Mouse (Mus musculus) hindbrain, embryonic 16.5 days (tissue): Measurements from ENCODE around the gene Narf. TPM values are rescaled to one million over a fixed set of nuclear protein-coding genes. Genes with fewer than 3 reads are reported as not detected.
A peak's percentile ranks its signal among the peaks of the same experiment; 100 is the strongest.

Experiments
- ATAC-seq: fragments of 200-750 bp; cut with Nextera tagmentation; 2 replicates; pipeline ENCODE4 v1.8.0; 2017; ENCODE audit warnings: moderate TSS enrichment, moderate library complexity
- H3K27ac ChIP-seq: fragments of 300-500 bp; sonication (generic); 2 replicates; pipeline ENCODE4 v1.5.1; 2014; ENCODE audit warnings: low read depth, mild to moderate bottlenecking, control low read depth, low read length, moderate library complexity
- H3K27me3 ChIP-seq: fragments of 300-500 bp; sonication (generic); replicated peaks from 2 replicates; pipeline ENCODE4 v1.6.1; 2014; ENCODE audit warnings: low read length; ENCODE audit not compliant: control insufficient read depth, insufficient read depth
- H3K36me3 ChIP-seq: fragments of 300-500 bp; sonication (generic); 2 replicates; pipeline ENCODE4 v1.6.1; 2014; ENCODE audit warnings: mild to moderate bottlenecking, low read length, moderate library complexity, mixed read lengths; ENCODE audit not compliant: control insufficient read depth, insufficient read depth
- H3K4me1 ChIP-seq: fragments of 300-500 bp; sonication (generic); 2 replicates; pipeline ENCODE4 v1.6.1; 2014; ENCODE audit warnings: low read depth, low read length; ENCODE audit not compliant: control insufficient read depth, insufficient read depth
- H3K4me2 ChIP-seq: fragments of 300-500 bp; sonication (generic); 2 replicates; pipeline ENCODE4 v1.6.1; 2014; ENCODE audit warnings: mild to moderate bottlenecking, low read length, control low read depth, moderate library complexity
- H3K4me3 ChIP-seq: fragments of 300-500 bp; sonication (generic); 2 replicates; pipeline ENCODE4 v1.5.1; 2014; ENCODE audit warnings: mild to moderate bottlenecking, low read length, control low read depth, moderate library complexity
- H3K9ac ChIP-seq: fragments of 300-500 bp; sonication (generic); 2 replicates; pipeline ENCODE4 v1.6.1; 2014; ENCODE audit warnings: low read depth, mild to moderate bottlenecking, control low read depth, low read length, moderate library complexity
- H3K9me3 ChIP-seq: fragments of 300-500 bp; sonication (generic); 2 replicates; pipeline ENCODE4 v1.6.1; 2014; ENCODE audit warnings: mild to moderate bottlenecking, low read length, moderate library complexity; ENCODE audit not compliant: control insufficient read depth
- WGBS: fragments of 180-500 bp; shearing (Covaris S2); extraction: QIAGEN DNeasy Blood & Tissue Kit; methylation state at CpG from one replicate; pipeline ENCODE4 v1.1.7; 2014; 5-methylcytosine and 5-hydroxymethylcytosine counted together
- polyA plus RNA-seq: library from polyadenylated mRNA; unstranded; fragments of >200 nt; fragmentation: Nextera tagmentation; extraction: Ambion mirVana; gene quantifications from 2 replicates; pipeline ENCODE4 v1.2.1, GENCODE M21; 2015

Gene Narf
- polyA plus RNA-seq, 1 experiment from 2014 or later = 85.9 TPM

- peaks cover 18% of the 10 kb centered on the region for H3K4me1 ChIP-seq
- H3K36me3 ChIP-seq = 0 out of 2 replicates have a peak, but pooled peaks cover 3% of the 10 kb centered on the region
- no peaks in the 10 kb centered on the region for H3K9me3 ChIP-seq
- peak overlapping the region; percentile 89 for H3K4me3 ChIP-seq
- ATAC-seq = no peak
- peak overlapping the region; percentile 91 for H3K4me2 ChIP-seq
- no peaks in the 10 kb centered on the region for H3K27me3 ChIP-seq
- H3K9ac ChIP-seq = peak overlapping the region; percentile 98
- 62% methylated on average over 2 of the region's 2 CpGs for WGBS
- no peak overlapping the region for H3K27ac ChIP-seq
These were observed 24.0 kb downstream of the Narf start for GRCm38 (mm10) chr11:121261074-121261473.

- Histone ChIP-seq H3K27me3 (no peaks in the 10 kb centered on the region), H3K4me1 (no peaks in the 10 kb centered on the region), H3K9me3 (no peaks in the 10 kb centered on the region), H3K27ac (no peak overlapping the region), H3K36me3 (no peaks in the 10 kb centered on the region), H3K4me3 (no peak overlapping the region), H3K9ac (no peak overlapping the region), H3K4me2 (no peak overlapping the region)
- ATAC-seq = no peak
- 93% methylated on average over 8 of the region's 8 CpGs for WGBS
These were observed 40.5 kb downstream of the Narf start for GRCm38 (mm10) chr11:121277516-121277915.

- Histone ChIP-seq H3K27me3 (no peaks in the 10 kb centered on the region), H3K36me3 (no peaks in the 10 kb centered on the region), H3K9me3 (no peaks in the 10 kb centered on the region), H3K4me1 (no peaks in the 10 kb centered on the region), H3K4me2 (no peak overlapping the region), H3K4me3 (no peak overlapping the region), H3K9ac (no peak overlapping the region), H3K27ac (no peak overlapping the region)
- no peak for ATAC-seq
- WGBS = 94% methylated on average over 3 of the region's 3 CpGs
These were observed 41.0 kb downstream of the Narf start for GRCm38 (mm10) chr11:121278011-121278410.

GRCm38 (mm10) chr11:121282911-121283310 is 45.9 kb downstream of the Narf start:
- peaks cover 18% of the 10 kb centered on the region for H3K36me3 ChIP-seq
- no peak overlapping the region for H3K9ac ChIP-seq
- H3K27me3 ChIP-seq = no peaks in the 10 kb centered on the region
- no peak overlapping the region for H3K27ac ChIP-seq
- no peak for ATAC-seq
- WGBS = 86% methylated on average over 6 of the region's 6 CpGs
- no peaks in the 10 kb centered on the region for H3K4me1 ChIP-seq
- no peak overlapping the region for H3K4me2 ChIP-seq
- no peaks in the 10 kb centered on the region for H3K9me3 ChIP-seq
- H3K4me3 ChIP-seq = no peak overlapping the region

GRCm38 (mm10) chr11:121289859-121290258 is 52.8 kb downstream of the Narf start:
- no peak for ATAC-seq
- no peaks in the 10 kb centered on the region for H3K9me3 ChIP-seq
- H3K4me3 ChIP-seq = no peak overlapping the region
- peaks cover 29% of the 10 kb centered on the region for H3K36me3 ChIP-seq
- no peak overlapping the region for H3K9ac ChIP-seq
- no peaks in the 10 kb centered on the region for H3K4me1 ChIP-seq
- 96% methylated on average over 3 of the region's 3 CpGs for WGBS
- no peaks in the 10 kb centered on the region for H3K27me3 ChIP-seq
- H3K4me2 ChIP-seq = no peak overlapping the region
- no peak overlapping the region for H3K27ac ChIP-seq

- WGBS = 96% methylated on average over 5 of the region's 5 CpGs
- Histone ChIP-seq H3K27me3 (no peaks in the 10 kb centered on the region), H3K9ac (no peak overlapping the region), H3K27ac (no peak overlapping the region), H3K9me3 (no peaks in the 10 kb centered on the region), H3K4me3 (no peak overlapping the region), H3K4me2 (no peak overlapping the region), H3K4me1 (no peaks in the 10 kb centered on the region), H3K36me3 (peaks cover 28% of the 10 kb centered on the region)
- ATAC-seq = no peak
These were observed 57.7 kb downstream of the Narf start for GRCm38 (mm10) chr11:121294771-121295170.

- Histone ChIP-seq H3K4me3 (no peak overlapping the region), H3K9me3 (no peaks in the 10 kb centered on the region), H3K27ac (no peak overlapping the region), H3K9ac (no peak overlapping the region), H3K4me1 (no peaks in the 10 kb centered on the region), H3K36me3 (peaks cover 41% of the 10 kb centered on the region), H3K27me3 (no peaks in the 10 kb centered on the region), H3K4me2 (no peak overlapping the region)
- 99% methylated on average over 8 of the region's 8 CpGs for WGBS
- ATAC-seq = no peak
These were observed 61.4 kb downstream of the Narf start for GRCm38 (mm10) chr11:121298493-121298892.

GRCm38 (mm10) chr11:121300265-121300664 is 63.2 kb downstream of the Narf start:
- H3K4me2 ChIP-seq = no peak overlapping the region
- ATAC-seq = no peak
- peaks cover 43% of the 10 kb centered on the region for H3K36me3 ChIP-seq
- H3K9ac ChIP-seq = no peak overlapping the region
- H3K4me1 ChIP-seq = no peaks in the 10 kb centered on the region
- no peaks in the 10 kb centered on the region for H3K27me3 ChIP-seq
- H3K4me3 ChIP-seq = no peak overlapping the region
- 92% methylated on average over 9 of the region's 9 CpGs for WGBS
- no peak overlapping the region for H3K27ac ChIP-seq
- H3K9me3 ChIP-seq = no peaks in the 10 kb centered on the region

- no peak for ATAC-seq
- no peak overlapping the region for H3K4me3 ChIP-seq
- no peak overlapping the region for H3K9ac ChIP-seq
- H3K36me3 ChIP-seq = peaks cover 41% of the 10 kb centered on the region
- no peak overlapping the region; the same call in 1 of the 2 replicates for H3K27ac ChIP-seq
- H3K27me3 ChIP-seq = no peaks in the 10 kb centered on the region
- H3K4me1 ChIP-seq = no peaks in the 10 kb centered on the region
- WGBS = 86% methylated on average over 6 of the region's 6 CpGs
- no peaks in the 10 kb centered on the region for H3K9me3 ChIP-seq
- H3K4me2 ChIP-seq = no peak overlapping the region
These were observed 68.3 kb downstream of the Narf start for GRCm38 (mm10) chr11:121305371-121305770.
